Mouse (Mus musculus) heart, embryonic 11.5 days (tissue): Measurements from ENCODE around the gene Rp2. TPM values are rescaled to one million over a fixed set of nuclear protein-coding genes. Genes with fewer than 3 reads are reported as not detected.

ENCODE experiments used
- ATAC-seq: fragments of 200-750 bp; cut with Nextera tagmentation; replicated peaks from 2 replicates; pipeline ENCODE4 v1.8.0; 2017; ENCODE audit warnings: moderate library complexity; ENCODE audit not compliant: insufficient number of reproducible peaks, low FRiP score, low TSS enrichment
- H3K27ac ChIP-seq: fragments of 300-500 bp; sonication (generic); 2 replicates; pipeline ENCODE4 v1.5.1; 2014; ENCODE audit warnings: mild to moderate bottlenecking, low read depth, low read length
- H3K27me3 ChIP-seq: fragments of 300-500 bp; sonication (generic); 2 replicates; pipeline ENCODE4 v1.6.1; 2014; ENCODE audit warnings: mild to moderate bottlenecking, low read length, mixed read lengths; ENCODE audit not compliant: control insufficient read depth, insufficient read depth
- H3K36me3 ChIP-seq: fragments of 300-500 bp; sonication (generic); 2 replicates; pipeline ENCODE4 v1.6.1; 2014; ENCODE audit warnings: mild to moderate bottlenecking, low read length, moderate library complexity, mixed read lengths; ENCODE audit not compliant: control insufficient read depth, insufficient read depth
- H3K4me1 ChIP-seq: fragments of 300-500 bp; sonication (generic); 2 replicates; pipeline ENCODE4 v1.6.1; 2014; ENCODE audit warnings: low read length; ENCODE audit not compliant: control insufficient read depth, insufficient read depth
- H3K4me2 ChIP-seq: fragments of 300-500 bp; sonication (generic); 2 replicates; pipeline ENCODE4 v1.6.1; 2014; ENCODE audit warnings: mild to moderate bottlenecking, moderate library complexity
- H3K4me3 ChIP-seq: fragments of 300-500 bp; sonication (generic); 2 replicates; pipeline ENCODE4 v1.5.1; 2014; ENCODE audit warnings: low read depth, low read length
- H3K9ac ChIP-seq: fragments of 300-500 bp; sonication (generic); 2 replicates; pipeline ENCODE4 v1.6.1; 2014; ENCODE audit warnings: mild to moderate bottlenecking, low read depth, low read length, moderate library complexity
- H3K9me3 ChIP-seq: fragments of 300-500 bp; sonication (generic); replicated peaks from 2 replicates; pipeline ENCODE4 v1.6.1; 2016; ENCODE audit warnings: low read length; ENCODE audit not compliant: control insufficient read depth
- WGBS: fragments of 180-500 bp; shearing (Covaris S2); extraction: QIAGEN DNeasy Blood & Tissue Kit; methylation state at CpG from one replicate; pipeline ENCODE4 v1.1.7; 2014; ENCODE audit not compliant: insufficient replicate concordance; 5-methylcytosine and 5-hydroxymethylcytosine counted together
- polyA plus RNA-seq: library from polyadenylated mRNA; unstranded; fragments of >200 nt; fragmentation: Nextera tagmentation; extraction: Ambion mirVana; gene quantifications from 2 replicates; pipeline ENCODE4 v1.2.1, GENCODE M21; 2014

The Rp2 gene
- polyA plus RNA-seq, 1 experiment from 2014 or later = 16.7 TPM

- Histone ChIP-seq H3K27ac (no peak overlapping the region), H3K36me3 (no peaks in the 10 kb centered on the region), H3K9ac (no peak overlapping the region), H3K4me1 (no peaks in the 10 kb centered on the region), H3K4me2 (no peak overlapping the region), H3K27me3 (no peaks in the 10 kb centered on the region), H3K9me3 (no peaks in the 10 kb centered on the region), H3K4me3 (no peak overlapping the region)
- WGBS = 64% methylated on average over 3 of the region's 3 CpGs
- no peak for ATAC-seq
Observed at GRCm38 (mm10) chrX:20412221-20412620, 47.9 kb downstream of the Rp2 start.

- 45% methylated on average over 10 of the region's 10 CpGs for WGBS
- Histone ChIP-seq H3K4me1 (no peaks in the 10 kb centered on the region), H3K27ac (no peak overlapping the region), H3K27me3 (no peaks in the 10 kb centered on the region), H3K4me3 (no peak overlapping the region), H3K36me3 (no peaks in the 10 kb centered on the region), H3K9me3 (no peaks in the 10 kb centered on the region), H3K4me2 (no peak overlapping the region), H3K9ac (no peak overlapping the region)
- no peak for ATAC-seq
Observed at GRCm38 (mm10) chrX:20414885-20415622, 50.8 kb downstream of the Rp2 start.

- no peak overlapping the region for H3K4me3 ChIP-seq
- 79% methylated on average over 2 of the region's 2 CpGs for WGBS
- H3K9ac ChIP-seq = no peak overlapping the region
- no peaks in the 10 kb centered on the region for H3K27me3 ChIP-seq
- H3K4me1 ChIP-seq = no peaks in the 10 kb centered on the region
- H3K27ac ChIP-seq = no peak overlapping the region
- ATAC-seq = no peak
- no peaks in the 10 kb centered on the region for H3K9me3 ChIP-seq
- H3K4me2 ChIP-seq = no peak overlapping the region
- H3K36me3 ChIP-seq = no peaks in the 10 kb centered on the region
Observed at GRCm38 (mm10) chrX:20418461-20418860, 54.2 kb downstream of the Rp2 start.

GRCm38 (mm10) chrX:20419536-20419935 lies 55.3 kb downstream of the Rp2 start:
- WGBS = 79% methylated on average over 4 of the region's 4 CpGs
- no peak overlapping the region for H3K4me2 ChIP-seq
- no peak overlapping the region for H3K27ac ChIP-seq
- ATAC-seq = no peak
- H3K27me3 ChIP-seq = no peaks in the 10 kb centered on the region
- H3K9me3 ChIP-seq = no peaks in the 10 kb centered on the region
- no peak overlapping the region for H3K4me3 ChIP-seq
- no peaks in the 10 kb centered on the region for H3K36me3 ChIP-seq
- H3K4me1 ChIP-seq = no peaks in the 10 kb centered on the region
- H3K9ac ChIP-seq = no peak overlapping the region

- no peaks in the 10 kb centered on the region for H3K9me3 ChIP-seq
- peak within 1 kb of the TSS; percentile 76 for H3K9ac ChIP-seq
- no peaks in the 10 kb centered on the region for H3K36me3 ChIP-seq
- peak; percentile 95 for ATAC-seq
- peak within 1 kb of the TSS; percentile 63 for H3K4me2 ChIP-seq
- H3K4me3 ChIP-seq = peak within 1 kb of the TSS; percentile 65
- peak within 1 kb of the TSS; percentile 89 for H3K27ac ChIP-seq
- 17% methylated on average over 35 of the region's 67 CpGs for WGBS
- no peaks in the 10 kb centered on the region for H3K4me1 ChIP-seq
- H3K27me3 ChIP-seq = no peaks in the 10 kb centered on the region
Observed at GRCm38 (mm10) chrX:20425140-20425838, 61.0 kb downstream of the Rp2 start, which contains the start of gene Jade3. Gene Jade3 (plus strand): TSS chrX:20425688.

- Histone ChIP-seq H3K27ac (peak overlapping the region; percentile 89), H3K9me3 (no peaks in the 10 kb centered on the region), H3K9ac (peak overlapping the region; percentile 76), H3K4me1 (no peaks in the 10 kb centered on the region), H3K36me3 (no peaks in the 10 kb centered on the region), H3K4me2 (peak overlapping the region; percentile 63), H3K4me3 (peak overlapping the region; percentile 65), H3K27me3 (no peaks in the 10 kb centered on the region)
- WGBS = 19% methylated on average over 42 of the region's 51 CpGs
- ATAC-seq = peak; percentile 43
Observed at GRCm38 (mm10) chrX:20425839-20426449, 61.7 kb downstream of the Rp2 start.

Other genes with a start within 250 kb of the Rp2 start
- 4.8 and 4.9 TPM in 2 replicates for gene Slc9a7, start 72.7 kb upstream of the Rp2 start, polyA plus RNA-seq
- gene Jade3, start 61.2 kb downstream of the Rp2 start, polyA plus RNA-seq = 7.2 and 7.6 TPM in 2 replicates
- 0.86 and 0.89 TPM in 2 replicates for gene Rgn, start 185.3 kb downstream of the Rp2 start, polyA plus RNA-seq